ENCODE assay signal across 9 mouse cellular contexts in the genomic region with DNA sequence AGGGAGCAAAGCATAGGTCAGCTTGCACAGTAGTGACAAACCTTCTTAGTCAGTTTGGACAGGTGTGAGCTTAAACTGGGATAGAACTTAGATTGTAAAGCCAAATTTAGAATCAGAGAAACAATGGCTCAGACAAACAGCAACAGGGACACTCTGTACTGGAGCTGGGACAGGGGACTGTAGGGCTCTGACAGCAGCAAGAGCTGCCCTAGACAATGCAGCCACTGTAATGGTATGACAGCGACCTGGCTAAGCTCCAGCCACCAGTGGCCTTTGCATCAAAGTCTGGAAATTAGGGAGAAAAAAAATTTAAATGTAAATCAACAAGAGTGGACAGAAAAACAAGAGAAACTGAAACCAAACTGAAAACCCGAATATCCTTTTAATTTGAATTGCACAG. TPM values are rescaled to one million over a fixed set of nuclear protein-coding genes. Genes with fewer than 3 reads are reported as not detected.
DNase-seq lines count a peak whose midpoint lies in the region; ATAC-seq lines count a peak whose summit lies in the region.
"Had no signal": no experiment of that assay in that cellular context is flagged by ENCODE, and none has a peak within 500 bp of the region (broad histone marks: within the 10 kb centered on the region; RNA-seq: fewer than 3 reads in every experiment).

No protein-coding gene starts in this region.

- H3K4me2 ChIP-seq in midbrain, embryonic 14.5 days (ENCODE audit: low read length): no peak overlapping the region
- no peak overlapping the region for H3K4me2 ChIP-seq in midbrain, embryonic 15.5 days

- peak; percentile 29; the same call in 1 of the 2 replicates for ATAC-seq in midbrain, embryonic 14.5 days (ENCODE audit: low FRiP score, low TSS enrichment)
- ATAC-seq in midbrain, embryonic 15.5 days (replicated peaks): no peak

- H3K27ac ChIP-seq in midbrain, embryonic 14.5 days (replicated peaks; ENCODE audit: low read depth, low read length): no peak overlapping the region
- no peak overlapping the region for H3K27ac ChIP-seq in midbrain, embryonic 15.5 days

- H3K27me3 ChIP-seq in midbrain, embryonic 14.5 days (ENCODE audit: control insufficient read depth, insufficient read depth, low read length): no peaks in the 10 kb centered on the region
- no peaks in the 10 kb centered on the region for H3K27me3 ChIP-seq in midbrain, embryonic 15.5 days (replicated peaks)

- H3K9ac ChIP-seq in midbrain, embryonic 14.5 days (replicated peaks; ENCODE audit: low read length): no peak overlapping the region
- no peak overlapping the region for H3K9ac ChIP-seq in midbrain, embryonic 15.5 days

- no peak overlapping the region for H3K4me3 ChIP-seq in midbrain, embryonic 14.5 days (replicated peaks; ENCODE audit: low read depth, low read length)
- H3K4me3 ChIP-seq in midbrain, embryonic 15.5 days: no peak overlapping the region

- DNase-seq in adrenal gland, adult (ENCODE audit: inconsistent age in 2 of 2, low spot score in 1 of 2): peak; percentile 63 to 78
- no peak for DNase-seq in adrenal gland, postnatal 4 days (ENCODE audit: low spot score in 2 of 2)
- no peak for DNase-seq in midbrain, embryonic 14.5 days
- DNase-seq in kidney, adult 9 months: peak; percentile 56
- peak; percentile 19 to 43 for DNase-seq in lung, postnatal 4 days
- no peak for DNase-seq in spleen, postnatal 14 days (ENCODE audit: low spot score in 2 of 2)
- no peak for DNase-seq in urinary bladder, postnatal 25 days (ENCODE audit: low spot score)

- H3K4me1 ChIP-seq in midbrain, embryonic 14.5 days (ENCODE audit: control insufficient read depth, insufficient read depth, low read length): no peaks in the 10 kb centered on the region
- H3K4me1 ChIP-seq in midbrain, embryonic 15.5 days: no peaks in the 10 kb centered on the region

- H3K36me3 ChIP-seq in midbrain, embryonic 14.5 days (ENCODE audit: control insufficient read depth, insufficient read depth, low read length): no peaks in the 10 kb centered on the region
- no peaks in the 10 kb centered on the region for H3K36me3 ChIP-seq in midbrain, embryonic 15.5 days (replicated peaks)

- no peaks in the 10 kb centered on the region for H3K9me3 ChIP-seq in midbrain, embryonic 14.5 days (ENCODE audit: control insufficient read depth, low read length)
- H3K9me3 ChIP-seq in midbrain, embryonic 15.5 days: no peaks in the 10 kb centered on the region

- 69% methylated on average over 2 of the region's 2 CpGs for WGBS in midbrain, embryonic 14.5 days
- 67% methylated on average over 2 of the region's 2 CpGs for WGBS in midbrain, embryonic 15.5 days

RNA-seq across cellular contexts. Expression of gene Armc3, which starts 53.2 kb away (rescaled TPM):
- under 1 TPM; 0.14 to 0.22 TPM for total RNA-seq in adrenal gland, postnatal 4 days (2021)
- polyA plus RNA-seq in midbrain, embryonic 14.5 days (2014; fragmentation: Nextera tagmentation; extraction: Ambion mirVana): 1.1 and 1.6 TPM in 2 replicates
- polyA plus RNA-seq in midbrain, embryonic 15.5 days (2015; fragmentation: Nextera tagmentation; extraction: Ambion mirVana): 1.3 and 1.7 TPM in 2 replicates
- total RNA-seq: adrenal gland, adult 18-20 months had no signal

Comparison
In these comparisons a context has a peak if more than half of its experiments do, and no peak if none do; other contexts are left out.
1. DNase-seq: peak in adrenal gland, adult (2 of 2), kidney, adult 9 months (single experiment) and lung, postnatal 4 days (2 of 2); none in adrenal gland, postnatal 4 days (0 of 2), midbrain, embryonic 14.5 days (single experiment), spleen, postnatal 14 days (0 of 2) and urinary bladder, postnatal 25 days (single experiment).